Mouse (Mus musculus) heart, adult 2 months (tissue): ENCODE measurements at regions not wholly inside any gene's neighbourhood (a gene's known extent, or its start where the extent isn't known, plus 50 kb on each side); places are given as distances from the start of the nearest gene placed in this dataset.
A peak's percentile ranks its signal among the peaks of the same experiment; 100 is the strongest.

Source experiments
- DNase-seq, 2 experiments: peaks; one replicate each; pipeline ENCODE4 v3.0.0; 2021
- H3K27ac ChIP-seq: fragments of 200-600 bp; 2 replicates; pipeline ENCODE4 v1.8.1; 2022
- H3K27me3 ChIP-seq: fragments of 200-500 bp; 2 replicates; pipeline ENCODE4 v1.6.1; 2012; ENCODE audit warnings: mild to moderate bottlenecking, low read length, inconsistent platforms, mixed read lengths; ENCODE audit not compliant: control insufficient read depth, insufficient read depth
- H3K36me3 ChIP-seq: fragments of 200-500 bp; 2 replicates; pipeline ENCODE4 v1.6.1; 2012; ENCODE audit warnings: low read length, inconsistent platforms; ENCODE audit not compliant: control insufficient read depth, insufficient read depth
- H3K4me1 ChIP-seq: fragments of 200-500 bp; 2 replicates; pipeline ENCODE4 v1.6.1; 2011; ENCODE audit warnings: low read length; ENCODE audit not compliant: control insufficient read depth, insufficient read depth
- H3K4me3 ChIP-seq: fragments of 200-600 bp; 2 replicates; pipeline ENCODE4 v1.8.1; 2022
- H3K79me2 ChIP-seq: fragments of 200-500 bp; replicated peaks from 2 replicates; pipeline ENCODE4 v1.6.1; 2012; ENCODE audit warnings: mild to moderate bottlenecking, inconsistent platforms, low read length, moderate library complexity, mixed read lengths; ENCODE audit not compliant: control insufficient read depth, insufficient read depth
- H3K9ac ChIP-seq: fragments of 200-500 bp; 2 replicates; pipeline ENCODE4 v1.6.1; 2012; ENCODE audit warnings: low read depth, mild to moderate bottlenecking, control low read depth, inconsistent platforms, low read length, mixed read lengths
- CTCF ChIP-seq: fragments of 200-600 bp; IDR thresholded peaks from 2 replicates; pipeline ENCODE4 v1.8.1; 2022; ENCODE audit warnings: antibody characterized with exemption, mild to moderate bottlenecking, moderate library complexity
- EP300 ChIP-seq: fragments of 200-500 bp; IDR thresholded peaks from 2 replicates; pipeline ENCODE4 v1.6.1; 2011; ENCODE audit warnings: low read depth, low read length, control low read depth; ENCODE audit not compliant: insufficient read depth
- POLR2A ChIP-seq: fragments of 200-500 bp; IDR thresholded peaks from 2 replicates; pipeline ENCODE4 v1.6.1; 2011; ENCODE audit warnings: mild to moderate bottlenecking, low read depth, low read length, control low read depth; ENCODE audit not compliant: insufficient read depth
- WGBS: fragments of 180-500 bp; shearing (Covaris S2); methylation state at CpG from one replicate; pipeline ENCODE4 v1.1.7; 2018; 5-methylcytosine and 5-hydroxymethylcytosine counted together
- intact Hi-C: fragments of 180-260 bp; cut with DNase I; formaldehyde crosslinking; loops from one replicate; pipeline ENCODE4 v1.15.1; 2025

DNA sequence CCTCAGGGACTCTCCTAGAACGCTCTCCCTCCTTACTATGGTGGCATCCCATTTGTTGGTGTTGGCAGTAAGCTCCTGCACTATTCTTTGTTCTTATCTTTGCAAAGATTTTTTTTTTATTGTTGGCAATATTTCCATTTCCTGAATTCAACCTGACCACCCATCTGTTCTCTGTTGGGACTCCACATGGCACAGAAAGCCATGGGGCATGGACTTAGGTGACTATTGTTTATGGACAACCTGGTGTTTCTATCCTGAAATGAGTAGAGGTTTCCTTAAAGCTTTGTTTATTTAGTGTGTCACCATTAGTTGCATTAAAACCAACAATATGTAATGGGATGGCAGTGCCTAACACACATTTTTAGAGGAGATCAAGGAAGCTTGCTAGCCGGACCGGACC lies 112.6 kb upstream of the Arg1 start:
- no peak for DNase-seq
- 77% methylated on average over 3 of the region's 3 CpGs for WGBS

DNA sequence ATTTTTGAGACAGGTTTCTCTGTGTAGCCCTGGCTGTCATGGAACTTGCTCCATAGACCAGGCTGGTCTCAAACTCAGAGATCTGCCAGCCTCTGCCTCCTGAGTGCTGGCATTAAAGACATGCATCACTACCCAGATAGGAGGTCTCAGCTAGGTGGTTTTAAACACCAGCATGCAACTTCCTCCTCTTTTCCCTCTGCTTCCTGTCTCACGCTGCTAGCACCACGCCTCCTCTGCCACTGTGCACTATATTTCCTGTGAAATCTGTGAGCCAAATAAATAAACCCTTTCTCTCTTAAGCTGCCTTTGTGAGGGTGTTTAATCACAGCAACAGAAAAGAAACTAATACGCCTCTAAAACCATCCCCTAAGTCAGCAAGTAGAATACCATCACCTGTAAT lies 109.6 kb upstream of the Arg1 start:
- TF ChIP-seq POLR2A: no peak
- no peak for TF ChIP-seq EP300
- TF ChIP-seq CTCF: no peak
- Histone ChIP-seq H3K27me3 (no peaks in the 10 kb centered on the region), H3K36me3 (no peaks in the 10 kb centered on the region), H3K79me2 (no peaks in the 10 kb centered on the region), H3K4me3 (no peak overlapping the region), H3K4me1 (peaks cover 1% of the 10 kb centered on the region), H3K9ac (no peak overlapping the region), H3K27ac (no peak overlapping the region)
- DNase-seq: no peak
- WGBS: 74% methylated on average over 3 of the region's 3 CpGs
- intact Hi-C loops: no loop called here

More for the DNA sequence above, 112.6 kb upstream of the Arg1 start:
- H3K27ac ChIP-seq: no peak overlapping the region
- H3K27me3 ChIP-seq: no peaks in the 10 kb centered on the region
- peaks cover 1% of the 10 kb centered on the region for H3K4me1 ChIP-seq
- H3K36me3 ChIP-seq: no peaks in the 10 kb centered on the region
- H3K4me3 ChIP-seq: no peak overlapping the region
- no peak for TF ChIP-seq POLR2A
- no peak for TF ChIP-seq CTCF
- TF ChIP-seq EP300: no peak
- intact Hi-C loops: no loop called here
- no peak overlapping the region for H3K9ac ChIP-seq
- H3K79me2 ChIP-seq: no peaks in the 10 kb centered on the region

DNA sequence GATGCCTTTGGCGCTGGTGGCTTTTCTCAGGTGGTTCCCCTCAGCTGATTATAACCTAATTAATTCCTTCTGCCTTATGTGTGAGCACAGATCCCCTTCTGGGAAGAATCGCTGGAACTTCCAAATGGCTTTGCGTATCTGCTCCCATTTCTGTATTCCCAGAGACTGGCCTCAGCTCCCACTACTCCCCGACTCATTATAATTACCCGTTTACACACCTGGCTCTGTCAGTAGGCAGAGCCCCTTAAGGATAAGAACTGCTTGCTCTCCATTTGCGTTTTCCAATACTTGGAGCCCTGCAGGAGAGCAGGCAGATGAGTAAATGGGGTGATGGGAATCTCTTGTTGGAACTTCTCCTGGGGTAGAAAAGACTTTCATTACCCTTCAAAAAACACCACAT lies 108.1 kb upstream of the Arg1 start:
- no peaks in the 10 kb centered on the region for H3K79me2 ChIP-seq
- no peak overlapping the region for H3K27ac ChIP-seq
- TF ChIP-seq CTCF: no peak
- no peak for TF ChIP-seq EP300
- TF ChIP-seq POLR2A: no peak
- intact Hi-C loops: no loop called here
- H3K4me1 ChIP-seq: peaks cover 1% of the 10 kb centered on the region
- no peak for DNase-seq
- H3K4me3 ChIP-seq: no peak overlapping the region
- no peak overlapping the region for H3K9ac ChIP-seq
- WGBS: 85% methylated on average over 6 of the region's 6 CpGs
- no peaks in the 10 kb centered on the region for H3K36me3 ChIP-seq
- H3K27me3 ChIP-seq: no peaks in the 10 kb centered on the region

DNA sequence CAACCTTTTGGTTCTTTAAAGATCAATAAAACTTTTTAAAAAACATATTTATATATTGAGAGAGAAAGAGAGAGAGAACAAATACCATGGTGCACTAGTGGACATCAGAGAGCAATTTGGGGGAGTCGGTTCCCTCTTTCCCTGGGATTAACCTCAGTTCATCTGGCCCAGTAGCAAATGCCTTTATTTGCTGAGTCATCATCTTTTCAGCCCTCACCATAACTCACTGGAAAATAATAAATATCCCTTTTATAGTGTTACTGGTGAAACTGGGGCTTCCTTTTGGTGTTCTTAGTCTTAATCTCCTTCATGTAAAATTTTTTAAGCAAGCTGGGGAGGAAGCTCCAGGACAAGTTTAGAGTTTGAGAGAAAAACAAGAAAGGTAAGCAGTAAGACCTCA lies 105.3 kb upstream of the Arg1 start:
- H3K36me3 ChIP-seq: no peaks in the 10 kb centered on the region
- H3K4me3 ChIP-seq: no peak overlapping the region
- no peaks in the 10 kb centered on the region for H3K79me2 ChIP-seq
- no peaks in the 10 kb centered on the region for H3K4me1 ChIP-seq
- TF ChIP-seq CTCF (no peak), POLR2A (no peak), EP300 (no peak)
- intact Hi-C loops: no loop called here
- H3K9ac ChIP-seq: no peak overlapping the region
- DNase-seq: no peak
- WGBS: 78% methylated on average over 1 of the region's 1 CpGs
- H3K27ac ChIP-seq: no peak overlapping the region
- no peaks in the 10 kb centered on the region for H3K27me3 ChIP-seq

DNA sequence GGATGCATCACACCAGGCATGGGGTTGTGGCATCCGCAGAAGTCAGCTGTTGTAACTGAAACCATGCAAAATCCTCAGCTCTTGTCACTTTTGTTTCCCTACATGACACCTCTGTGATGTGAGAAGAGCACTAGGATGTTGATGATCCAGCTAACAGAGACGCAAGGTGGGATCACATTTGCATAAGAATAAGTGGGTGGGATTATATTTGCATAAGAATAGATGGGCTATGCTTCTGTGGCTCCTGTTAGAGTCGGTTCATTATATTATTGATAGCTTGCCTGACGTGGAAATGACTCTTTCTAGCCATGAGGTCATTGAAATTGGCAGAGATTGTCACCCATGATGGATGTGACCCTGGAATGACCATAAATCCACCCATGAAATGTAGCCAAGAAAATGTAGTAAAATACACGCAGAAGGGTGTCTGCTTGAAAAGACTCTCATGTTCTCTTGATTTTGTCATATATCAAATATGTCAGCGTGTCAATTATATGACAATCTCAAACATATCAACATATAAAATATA lies 102.2 kb upstream of the Arg1 start:
- H3K36me3 ChIP-seq: no peaks in the 10 kb centered on the region
- intact Hi-C loops: no loop called here
- DNase-seq: no peak
- H3K4me3 ChIP-seq: no peak overlapping the region
- no peaks in the 10 kb centered on the region for H3K4me1 ChIP-seq
- no peak overlapping the region for H3K9ac ChIP-seq
- no peaks in the 10 kb centered on the region for H3K27me3 ChIP-seq
- 67% methylated on average over 6 of the region's 6 CpGs for WGBS
- no peak overlapping the region for H3K27ac ChIP-seq
- no peaks in the 10 kb centered on the region for H3K79me2 ChIP-seq
- TF ChIP-seq CTCF (no peak), POLR2A (no peak), EP300 (no peak)

DNA sequence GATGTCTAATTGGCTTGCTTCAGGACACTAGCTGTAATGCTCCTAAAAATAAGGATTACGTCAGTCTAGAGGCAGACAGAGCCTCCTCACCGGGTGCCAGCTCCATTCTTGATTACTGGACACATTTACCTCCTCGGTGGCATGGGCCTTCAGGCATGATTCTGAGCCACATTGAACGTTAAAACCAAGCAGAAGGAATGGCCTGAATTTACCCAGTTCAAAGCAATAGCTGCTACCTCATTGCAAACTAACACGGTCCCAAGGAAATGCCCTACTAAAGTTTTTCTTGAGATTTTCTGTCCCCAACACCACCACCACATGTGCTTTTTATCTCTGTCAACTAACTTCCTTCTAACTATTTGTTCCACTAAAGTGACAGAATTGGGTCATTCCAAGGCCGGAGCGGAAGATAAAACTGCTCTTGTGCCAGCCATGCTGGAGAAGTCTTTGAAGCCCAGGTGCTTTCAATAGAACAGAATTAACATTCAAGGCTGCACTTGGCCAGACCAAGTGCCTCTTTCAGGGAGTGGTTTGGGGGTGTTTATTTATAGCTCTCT lies 96.4 kb upstream of the Arg1 start:
- Histone ChIP-seq H3K4me3 (no peak overlapping the region), H3K9ac (no peak overlapping the region), H3K27ac (peak overlapping the region; percentile 55), H3K27me3 (no peaks in the 10 kb centered on the region), H3K4me1 (no peaks in the 10 kb centered on the region), H3K79me2 (no peaks in the 10 kb centered on the region), H3K36me3 (no peaks in the 10 kb centered on the region)
- 26% methylated on average over 7 of the region's 7 CpGs for WGBS
- TF ChIP-seq CTCF (no peak), POLR2A (no peak), EP300 (no peak)
- intact Hi-C loops: no loop called here
- peak; percentile 24 to 60 for DNase-seq
